In genomic region chr5:5319824-5320505, GRCm38 (mm10) we compare ENCODE assay signal across 9 mouse cellular contexts.
DNase-seq lines count a peak whose midpoint lies in the region; ATAC-seq and TF ChIP-seq lines count a peak whose summit lies in the region.
"Had no signal": no experiment of that assay in that cellular context is flagged by ENCODE, and none has a peak within 500 bp of the region (broad histone marks: within the 10 kb centered on the region; RNA-seq: fewer than 3 reads in every experiment).

No protein-coding gene starts in this region.

- H3K36me3 ChIP-seq in G1E (replicated peaks) = no peaks in the 10 kb centered on the region

- H3K4me3 ChIP-seq in G1E (ENCODE audit: low read depth, low read length) = no peak overlapping the region
- H3K4me3 ChIP-seq: forebrain, embryonic 10.5 days had no signal

- TF ChIP-seq CTCF in G1E (IDR thresholded peaks at IDR 0.05; ENCODE audit: low read depth, low read length) = no peak

- intact Hi-C loops in heart, postnatal 25 days (cut with DNase I) = no loop called here

- peak; percentile 31 to 43 for DNase-seq in heart, adult 9 months (ENCODE audit: low spot score in 2 of 2)
- DNase-seq in heart, adult 8-10 months (ENCODE audit: low spot score) = no peak
- DNase-seq in G1E (ENCODE audit: low spot score) (peak; percentile 19), adipocyte (ENCODE audit: low spot score) (no peak)
- DNase-seq in heart, postnatal 25 days (ENCODE audit: low spot score) = peak; percentile 12
- peak; percentile 75 for DNase-seq in lung, postnatal 36 days
- DNase-seq in spleen, adult 12 weeks (ENCODE audit: low spot score) = no peak

- H3K9me3 ChIP-seq in G1E (replicated peaks) = no peaks in the 10 kb centered on the region
- H3K9me3 ChIP-seq: forebrain, embryonic 10.5 days had no signal

- H3K4me1 ChIP-seq in G1E (ENCODE audit: insufficient read depth, low read depth, low read length) = peaks cover 9% of the 10 kb centered on the region
- H3K4me1 ChIP-seq: forebrain, embryonic 10.5 days had no signal

- peaks cover 5% of the 10 kb centered on the region for H3K27me3 ChIP-seq in G1E (ENCODE audit: insufficient read depth, low read length)

- peak; percentile 73 for ATAC-seq in G1E (ENCODE audit: extremely low read depth, insufficient number of reproducible peaks, low FRiP score, poor library complexity, severe bottlenecking)
- no peak for ATAC-seq in activated CD4-positive, CD25-positive, alpha-beta regulatory T cell, adult 4 months

Comparison
In these comparisons a context has a peak if more than half of its experiments do, and no peak if none do; other contexts are left out.
1. DNase-seq: peak in heart, adult 9 months (2 of 2), G1E (single experiment), heart, postnatal 25 days (single experiment) and lung, postnatal 36 days (single experiment); none in heart, adult 8-10 months (single experiment), adipocyte (single experiment) and spleen, adult 12 weeks (single experiment).